Mouse (Mus musculus): ENCODE measurements around the gene Gm28308. TPM values are rescaled to one million over a fixed set of nuclear protein-coding genes. Genes with fewer than 3 reads are reported as not detected.

The Gm28308 gene
- polyA plus RNA-seq, 1 experiment from 2014 or later: not detected

DNA sequence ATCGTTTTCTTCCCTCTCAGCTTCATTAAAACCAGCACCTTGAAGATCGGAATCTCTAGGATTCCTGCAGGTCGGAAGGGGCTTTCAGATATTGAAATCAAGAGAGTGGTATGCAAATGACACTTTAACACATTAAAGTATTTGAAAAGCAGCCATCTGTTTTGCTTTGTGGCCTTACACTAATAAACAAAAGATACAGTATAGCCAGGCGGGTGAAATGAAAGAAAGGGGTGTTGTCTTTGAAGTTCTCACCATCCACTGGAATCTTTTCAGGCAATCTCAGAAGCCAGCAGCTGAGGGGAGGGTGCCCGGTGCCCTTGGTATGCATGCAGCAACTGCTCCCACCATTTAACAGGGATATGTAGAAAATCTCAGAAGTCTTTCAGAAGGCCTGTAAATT, 59.1 kb downstream of the Gm28308 start:
- no peak overlapping the region for H3K9ac ChIP-seq (ENCODE audit: low read length)
- no peaks in the 10 kb centered on the region for H3K36me3 ChIP-seq (ENCODE audit: control insufficient read depth, insufficient read depth, low read length)
- H3K4me2 ChIP-seq (ENCODE audit: low read length): no peak overlapping the region
- H3K9me3 ChIP-seq (ENCODE audit: control insufficient read depth, low read length): no peaks in the 10 kb centered on the region
- H3K27me3 ChIP-seq (replicated peaks; ENCODE audit: control insufficient read depth, insufficient read depth, low read length): peaks cover 56% of the 10 kb centered on the region
- ATAC-seq (replicated peaks; ENCODE audit: low FRiP score, low TSS enrichment, low read depth): no peak
- WGBS: 64% methylated on average over 5 of the region's 5 CpGs
- no peak for DNase-seq (ENCODE audit: low spot score)
- H3K4me1 ChIP-seq (replicated peaks; ENCODE audit: control insufficient read depth, insufficient read depth, low read length): peaks cover 21% of the 10 kb centered on the region
- H3K4me3 ChIP-seq (ENCODE audit: low read depth, low read length): no peak overlapping the region
- H3K27ac ChIP-seq (ENCODE audit: low read depth): no peak overlapping the region

DNA sequence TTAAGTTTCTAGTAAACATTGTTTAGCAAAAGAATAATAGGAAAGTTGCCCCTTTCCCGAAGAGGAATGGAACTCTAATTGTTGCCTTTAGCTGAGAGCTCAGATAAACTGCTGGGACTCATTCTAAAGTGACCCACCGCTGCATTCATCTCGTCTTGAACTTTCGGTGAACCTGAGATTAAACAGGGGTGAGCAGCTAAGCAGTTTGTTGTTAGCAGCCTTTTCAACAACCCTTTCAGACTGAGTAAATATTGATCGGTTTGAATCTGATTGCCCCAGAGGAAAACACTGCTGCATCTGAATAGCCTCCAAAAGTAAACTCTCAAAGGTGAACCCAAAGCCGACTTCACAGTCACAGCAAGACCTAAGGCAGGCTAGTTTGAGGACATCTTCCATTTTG, 59.9 kb downstream of the Gm28308 start:
- Histone ChIP-seq H3K27me3 (replicated peaks; ENCODE audit: control insufficient read depth, insufficient read depth, low read length) (peaks cover 56% of the 10 kb centered on the region), H3K27ac (ENCODE audit: low read depth) (no peak overlapping the region), H3K9me3 (ENCODE audit: control insufficient read depth, low read length) (no peaks in the 10 kb centered on the region), H3K4me3 (ENCODE audit: low read depth, low read length) (no peak overlapping the region), H3K9ac (ENCODE audit: low read length) (no peak overlapping the region), H3K36me3 (ENCODE audit: control insufficient read depth, insufficient read depth, low read length) (no peaks in the 10 kb centered on the region), H3K4me2 (ENCODE audit: low read length) (no peak overlapping the region), H3K4me1 (replicated peaks; ENCODE audit: control insufficient read depth, insufficient read depth, low read length) (peaks cover 21% of the 10 kb centered on the region)
- ATAC-seq (replicated peaks; ENCODE audit: low FRiP score, low TSS enrichment, low read depth): no peak
- no peak for DNase-seq (ENCODE audit: low spot score)
- 13% methylated on average over 6 of the region's 6 CpGs for WGBS

DNA sequence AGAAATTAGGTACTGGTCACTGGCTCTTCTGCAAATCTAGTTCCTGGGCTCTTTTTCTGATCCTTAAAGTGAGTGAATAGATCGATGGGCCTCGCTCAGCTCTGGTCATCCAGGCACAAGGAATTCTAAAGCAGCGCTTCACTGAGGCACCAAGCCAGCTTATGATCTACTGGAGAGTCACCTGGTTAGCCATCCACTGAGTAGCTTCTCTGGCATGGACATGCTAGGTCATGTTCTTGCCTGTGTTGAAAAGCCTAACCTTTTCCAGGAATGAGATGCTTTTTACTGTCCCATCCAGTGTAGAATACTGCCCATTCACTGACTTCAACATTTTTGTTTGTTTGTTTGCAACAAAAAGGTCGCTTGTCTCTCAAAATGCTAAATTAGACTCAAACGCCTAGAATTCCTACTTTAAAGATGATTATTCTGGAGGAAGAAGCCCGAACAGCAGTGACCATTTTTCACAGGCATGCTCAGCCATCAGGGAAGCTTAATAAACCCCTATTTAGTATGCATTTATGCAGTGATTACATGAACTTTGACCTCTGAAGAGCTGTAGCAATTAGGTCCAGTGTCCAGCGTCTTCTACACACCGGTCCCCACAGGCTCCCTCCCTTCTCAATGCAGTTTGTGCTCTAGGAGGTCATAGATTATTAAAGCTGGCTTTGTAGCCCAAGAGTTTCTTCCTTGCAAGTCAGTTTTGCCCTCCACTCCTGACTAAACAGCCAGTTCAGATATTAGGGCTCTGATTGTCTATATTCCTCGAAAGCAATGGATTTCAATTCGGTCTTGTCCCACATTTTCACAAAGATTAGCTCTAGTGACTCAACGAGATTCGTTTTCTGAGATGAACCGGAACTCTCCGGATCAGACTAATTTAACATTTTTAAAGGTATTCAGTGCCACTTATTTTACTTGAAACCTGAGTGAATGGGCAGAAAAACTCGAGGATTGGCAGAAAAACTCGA, 60.6 kb downstream of the Gm28308 start:
- H3K27ac ChIP-seq (ENCODE audit: low read depth): no peak overlapping the region
- H3K9ac ChIP-seq (ENCODE audit: low read length): no peak overlapping the region
- H3K9me3 ChIP-seq (ENCODE audit: control insufficient read depth, low read length): no peaks in the 10 kb centered on the region
- H3K4me3 ChIP-seq (ENCODE audit: low read depth, low read length): no peak overlapping the region
- DNase-seq (ENCODE audit: low spot score) (peak; percentile 54), ATAC-seq (replicated peaks; ENCODE audit: low FRiP score, low TSS enrichment, low read depth) (no peak)
- H3K4me1 ChIP-seq (replicated peaks; ENCODE audit: control insufficient read depth, insufficient read depth, low read length): peaks cover 18% of the 10 kb centered on the region
- no peaks in the 10 kb centered on the region for H3K36me3 ChIP-seq (ENCODE audit: control insufficient read depth, insufficient read depth, low read length)
- H3K27me3 ChIP-seq (replicated peaks; ENCODE audit: control insufficient read depth, insufficient read depth, low read length): peaks cover 54% of the 10 kb centered on the region
- 37% methylated on average over 16 of the region's 16 CpGs for WGBS
- no peak overlapping the region for H3K4me2 ChIP-seq (ENCODE audit: low read length)

- Histone ChIP-seq H3K27ac (ENCODE audit: low read depth) (no peak overlapping the region), H3K9me3 (ENCODE audit: control insufficient read depth, low read length) (no peaks in the 10 kb centered on the region), H3K9ac (ENCODE audit: low read length) (no peak overlapping the region), H3K4me3 (ENCODE audit: low read depth, low read length) (no peak overlapping the region), H3K36me3 (ENCODE audit: control insufficient read depth, insufficient read depth, low read length) (no peaks in the 10 kb centered on the region), H3K4me2 (ENCODE audit: low read length) (no peak overlapping the region), H3K4me1 (replicated peaks; ENCODE audit: control insufficient read depth, insufficient read depth, low read length) (peaks cover 11% of the 10 kb centered on the region), H3K27me3 (replicated peaks; ENCODE audit: control insufficient read depth, insufficient read depth, low read length) (peaks cover 44% of the 10 kb centered on the region)
- ATAC-seq (replicated peaks; ENCODE audit: low FRiP score, low TSS enrichment, low read depth) (0 out of 2 replicates have a peak, but pooled peaks have one; percentile 14), DNase-seq (ENCODE audit: low spot score) (no peak)
- WGBS: 41% methylated on average over 4 of the region's 4 CpGs
Observed at GRCm38 (mm10) chr6:52151571-52151970, 61.6 kb downstream of the Gm28308 start.

DNA sequence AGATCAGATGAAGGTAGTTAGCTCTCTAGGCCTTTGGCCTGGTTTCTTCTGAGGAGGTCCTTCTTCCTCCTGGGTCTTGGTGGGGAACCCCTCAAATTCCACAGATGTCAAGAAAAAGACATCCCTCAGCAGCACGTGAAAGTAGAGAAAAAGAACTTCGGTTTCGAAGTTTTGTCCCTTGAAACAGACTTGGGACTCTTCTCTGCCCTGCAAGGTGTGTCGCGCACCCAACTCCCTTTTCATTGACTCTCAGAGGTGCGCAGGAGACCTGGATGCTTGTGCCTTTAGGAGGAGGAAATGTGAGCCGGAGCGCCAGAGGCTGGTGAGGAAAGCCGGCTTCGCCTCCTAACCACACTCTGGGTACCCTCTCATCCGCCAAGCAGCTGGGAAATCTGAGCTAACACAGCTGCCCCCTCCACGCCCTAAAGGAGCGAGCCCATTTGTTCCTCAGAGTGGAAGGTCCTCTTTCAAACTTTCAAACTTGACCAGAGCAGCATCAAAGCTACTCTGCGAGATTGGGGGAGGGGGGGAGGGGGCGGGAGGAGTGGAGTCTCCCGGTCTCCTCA, 62.7 kb downstream of the Gm28308 start:
- WGBS: 9% methylated on average over 16 of the region's 16 CpGs
- H3K9me3 ChIP-seq (ENCODE audit: control insufficient read depth, low read length): no peaks in the 10 kb centered on the region
- H3K27me3 ChIP-seq (replicated peaks; ENCODE audit: control insufficient read depth, insufficient read depth, low read length): peaks cover 34% of the 10 kb centered on the region
- H3K4me3 ChIP-seq (ENCODE audit: low read depth, low read length): no peak overlapping the region
- peak; percentile 51; the same call in 1 of the 2 replicates for ATAC-seq (replicated peaks; ENCODE audit: low FRiP score, low TSS enrichment, low read depth)
- H3K4me2 ChIP-seq (ENCODE audit: low read length): peak overlapping the region; percentile 37
- DNase-seq (ENCODE audit: low spot score): no peak
- H3K9ac ChIP-seq (ENCODE audit: low read length): no peak overlapping the region
- no peak overlapping the region for H3K27ac ChIP-seq (ENCODE audit: low read depth)
- peaks cover 11% of the 10 kb centered on the region for H3K4me1 ChIP-seq (replicated peaks; ENCODE audit: control insufficient read depth, insufficient read depth, low read length)
- no peaks in the 10 kb centered on the region for H3K36me3 ChIP-seq (ENCODE audit: control insufficient read depth, insufficient read depth, low read length)

GRCm38 (mm10) chr6:52139115-52139514, 74.0 kb downstream of the Gm28308 start:
- H3K4me1 ChIP-seq (replicated peaks; ENCODE audit: control insufficient read depth, insufficient read depth, low read length): 0 out of 2 replicates have a peak, but pooled peaks cover 7% of the 10 kb centered on the region
- no peaks in the 10 kb centered on the region for H3K9me3 ChIP-seq (ENCODE audit: control insufficient read depth, low read length)
- DNase-seq (ENCODE audit: low spot score): peak; percentile 47
- no peaks in the 10 kb centered on the region for H3K27me3 ChIP-seq (replicated peaks; ENCODE audit: control insufficient read depth, insufficient read depth, low read length)
- H3K9ac ChIP-seq (ENCODE audit: low read length): no peak overlapping the region
- H3K4me2 ChIP-seq (ENCODE audit: low read length): no peak overlapping the region
- no peak overlapping the region for H3K4me3 ChIP-seq (ENCODE audit: low read depth, low read length)
- H3K27ac ChIP-seq (ENCODE audit: low read depth): no peak overlapping the region
- H3K36me3 ChIP-seq (ENCODE audit: control insufficient read depth, insufficient read depth, low read length): no peaks in the 10 kb centered on the region
- 81% methylated on average over 5 of the region's 5 CpGs for WGBS
- no peak for ATAC-seq (replicated peaks; ENCODE audit: low FRiP score, low TSS enrichment, low read depth)

DNA sequence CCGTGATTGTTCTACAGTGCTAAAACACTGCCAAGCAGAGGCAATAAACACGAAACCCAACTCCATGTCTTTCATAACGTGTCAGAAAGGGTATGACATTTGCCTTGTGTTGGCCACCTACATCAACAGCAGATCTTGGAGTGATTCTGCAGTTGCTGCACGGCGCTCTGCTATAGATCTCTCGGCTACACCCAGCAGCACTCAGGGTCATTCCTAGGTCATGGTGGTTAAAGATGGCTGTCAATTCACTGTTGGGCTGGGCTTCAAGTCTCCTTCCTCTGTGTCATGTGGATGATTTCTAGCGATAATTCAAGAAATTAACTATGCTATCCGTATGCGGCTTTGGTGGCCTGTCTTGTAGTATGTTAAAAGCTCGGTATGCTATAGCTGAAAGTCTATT, 74.6 kb downstream of the Gm28308 start:
- Histone ChIP-seq H3K4me2 (ENCODE audit: low read length) (no peak overlapping the region), H3K4me1 (replicated peaks; ENCODE audit: control insufficient read depth, insufficient read depth, low read length) (0 out of 2 replicates have a peak, but pooled peaks cover 7% of the 10 kb centered on the region), H3K27ac (ENCODE audit: low read depth) (no peak overlapping the region), H3K9me3 (ENCODE audit: control insufficient read depth, low read length) (no peaks in the 10 kb centered on the region), H3K36me3 (ENCODE audit: control insufficient read depth, insufficient read depth, low read length) (no peaks in the 10 kb centered on the region), H3K9ac (ENCODE audit: low read length) (no peak overlapping the region), H3K4me3 (ENCODE audit: low read depth, low read length) (no peak overlapping the region), H3K27me3 (replicated peaks; ENCODE audit: control insufficient read depth, insufficient read depth, low read length) (no peaks in the 10 kb centered on the region)
- WGBS: 37% methylated on average over 10 of the region's 10 CpGs
- DNase-seq (ENCODE audit: low spot score) (peak; percentile 47), ATAC-seq (replicated peaks; ENCODE audit: low FRiP score, low TSS enrichment, low read depth) (no peak)

GRCm38 (mm10) chr6:52137841-52138535, 75.2 kb downstream of the Gm28308 start:
- no peak overlapping the region for H3K27ac ChIP-seq (ENCODE audit: low read depth)
- no peak overlapping the region for H3K9ac ChIP-seq (ENCODE audit: low read length)
- 0 out of 2 replicates have a peak, but pooled peaks cover 7% of the 10 kb centered on the region for H3K4me1 ChIP-seq (replicated peaks; ENCODE audit: control insufficient read depth, insufficient read depth, low read length)
- DNase-seq (ENCODE audit: low spot score) (peak; percentile 50), ATAC-seq (replicated peaks; ENCODE audit: low FRiP score, low TSS enrichment, low read depth) (no peak)
- no peak overlapping the region for H3K4me3 ChIP-seq (ENCODE audit: low read depth, low read length)
- 62% methylated on average over 9 of the region's 9 CpGs for WGBS
- no peak overlapping the region for H3K4me2 ChIP-seq (ENCODE audit: low read length)
- no peaks in the 10 kb centered on the region for H3K27me3 ChIP-seq (replicated peaks; ENCODE audit: control insufficient read depth, insufficient read depth, low read length)
- no peaks in the 10 kb centered on the region for H3K9me3 ChIP-seq (ENCODE audit: control insufficient read depth, low read length)
- no peaks in the 10 kb centered on the region for H3K36me3 ChIP-seq (ENCODE audit: control insufficient read depth, insufficient read depth, low read length)

Measured in intestine, embryonic 14.5 days (tissue).